ENCODE assay signal across 12 mouse cellular contexts in genomic region chr15:79893824-79894123, GRCm38 (mm10). TPM values are rescaled to one million over a fixed set of nuclear protein-coding genes. Genes with fewer than 3 reads are reported as not detected.
A peak's percentile ranks its signal among the peaks of the same experiment; 100 is the strongest.
DNase-seq lines count a peak whose midpoint lies in the region; ATAC-seq and TF ChIP-seq lines count a peak whose summit lies in the region.
"Had no signal": no experiment of that assay in that cellular context is flagged by ENCODE, and none has a peak within 500 bp of the region (broad histone marks: within the 10 kb centered on the region; RNA-seq: fewer than 3 reads in every experiment).

No protein-coding gene starts in this region.

- no peaks in the 10 kb centered on the region for H3K4me1 ChIP-seq in limb, embryonic 11.5 days (ENCODE audit: control insufficient read depth, insufficient read depth, low read length)
- H3K4me1 ChIP-seq in limb, embryonic 10.5 days, result peaks cover 14% of the 10 kb centered on the region
- H3K4me1 ChIP-seq in hindbrain, postnatal 0 days (ENCODE audit: insufficient read depth, low read length), result no peaks in the 10 kb centered on the region; the same call in 1 of the 2 replicates
- H3K4me1 ChIP-seq in midbrain, embryonic 13.5 days (replicated peaks), result peaks cover 15% of the 10 kb centered on the region

- no peaks in the 10 kb centered on the region for H3K36me3 ChIP-seq in limb, embryonic 11.5 days (ENCODE audit: control insufficient read depth, insufficient read depth, low read length)
- H3K36me3 ChIP-seq in limb, embryonic 10.5 days, result no peaks in the 10 kb centered on the region
- H3K36me3 ChIP-seq in hindbrain, postnatal 0 days (ENCODE audit: insufficient read depth, low read length), result no peaks in the 10 kb centered on the region
- H3K36me3 ChIP-seq in midbrain, embryonic 13.5 days, result no peaks in the 10 kb centered on the region

- 29% methylated on average over 3 of the region's 3 CpGs for WGBS in limb, embryonic 11.5 days
- 30% methylated on average over 3 of the region's 3 CpGs for WGBS in limb, embryonic 10.5 days
- 74% methylated on average over 3 of the region's 3 CpGs for WGBS in hindbrain, postnatal 0 days
- 79% methylated on average over 3 of the region's 3 CpGs for WGBS in midbrain, embryonic 13.5 days

- peaks cover 4% of the 10 kb centered on the region; the same call in 1 of the 2 replicates for H3K27me3 ChIP-seq in limb, embryonic 11.5 days (ENCODE audit: control insufficient read depth, insufficient read depth, low read length)
- H3K27me3 ChIP-seq in limb, embryonic 10.5 days (ENCODE audit: low read depth, poor library complexity, severe bottlenecking), result peaks cover 55% of the 10 kb centered on the region
- no peaks in the 10 kb centered on the region for H3K27me3 ChIP-seq in hindbrain, postnatal 0 days (ENCODE audit: insufficient read depth, low read length)
- 0 out of 2 replicates have a peak, but pooled peaks cover 12% of the 10 kb centered on the region for H3K27me3 ChIP-seq in midbrain, embryonic 13.5 days

- DNase-seq in embryo, embryonic 11 days, result peak; percentile 20
- DNase-seq in embryo, embryonic 10.5 days (ENCODE audit: low spot score), result no peak
- DNase-seq in limb, embryonic 11.5 days (ENCODE audit: low spot score), result no peak
- DNase-seq in limb, embryonic 10.5 days (ENCODE audit: low spot score), result no peak
- DNase-seq in hindbrain, postnatal 0 days (ENCODE audit: low spot score), result no peak
- DNase-seq: layer of hippocampus, postnatal 36 days had no signal

- no peak overlapping the region for H3K27ac ChIP-seq in limb, embryonic 11.5 days (replicated peaks; ENCODE audit: low read depth, low read length)
- no peak overlapping the region for H3K27ac ChIP-seq in limb, embryonic 10.5 days
- H3K27ac ChIP-seq in hindbrain, postnatal 0 days, result no peak overlapping the region
- H3K27ac ChIP-seq in midbrain, embryonic 13.5 days, result no peak overlapping the region
- H3K27ac ChIP-seq: embryonic facial prominence, embryonic 15.5 days had no signal

- no peak overlapping the region for H3K4me3 ChIP-seq in limb, embryonic 11.5 days (ENCODE audit: low read depth, low read length)
- H3K4me3 ChIP-seq in limb, embryonic 10.5 days, result no peak overlapping the region
- H3K4me3 ChIP-seq in hindbrain, postnatal 0 days (ENCODE audit: low read length), result no peak overlapping the region
- H3K4me3 ChIP-seq in midbrain, embryonic 13.5 days (replicated peaks), result no peak overlapping the region
- H3K4me3 ChIP-seq: embryonic facial prominence, embryonic 15.5 days had no signal

- H3K4me2 ChIP-seq in limb, embryonic 11.5 days (ENCODE audit: low read depth, severe bottlenecking), result peak overlapping the region; percentile 12; the same call in 1 of the 2 replicates
- no peak overlapping the region for H3K4me2 ChIP-seq in hindbrain, postnatal 0 days (ENCODE audit: low read depth, low read length)
- H3K4me2 ChIP-seq in midbrain, embryonic 13.5 days (replicated peaks), result no peak overlapping the region
- H3K4me2 ChIP-seq: embryonic facial prominence, embryonic 15.5 days; midbrain, embryonic 11.5 days had no signal

- ATAC-seq in limb, embryonic 11.5 days (ENCODE audit: insufficient number of reproducible peaks, low FRiP score, low TSS enrichment, low read depth), result no peak
- ATAC-seq in erythroblast, adult 5-6 weeks (replicated peaks; ENCODE audit: low FRiP score, poor library complexity, severe bottlenecking), result peak; percentile 37
- peak; percentile 43 for ATAC-seq in megakaryocyte progenitor cell, adult 5-6 weeks (replicated peaks; ENCODE audit: poor library complexity)
- ATAC-seq in hindbrain, postnatal 0 days, result no peak
- no peak for ATAC-seq in midbrain, embryonic 13.5 days
- ATAC-seq: inflammation-experienced regulatory T-cells, adult 6 months had no signal

- no peak for TF ChIP-seq CTCF in hindbrain, postnatal 0 days (IDR thresholded peaks at IDR 0.05; ENCODE audit: low read depth)

- no peaks in the 10 kb centered on the region for H3K9me3 ChIP-seq in limb, embryonic 11.5 days (ENCODE audit: control insufficient read depth, low read length)
- H3K9me3 ChIP-seq in limb, embryonic 10.5 days (replicated peaks), result no peaks in the 10 kb centered on the region
- no peaks in the 10 kb centered on the region for H3K9me3 ChIP-seq in hindbrain, postnatal 0 days (ENCODE audit: low read length)
- no peaks in the 10 kb centered on the region for H3K9me3 ChIP-seq in midbrain, embryonic 13.5 days
- H3K9me3 ChIP-seq: embryonic facial prominence, embryonic 15.5 days had no signal

- H3K9ac ChIP-seq in limb, embryonic 11.5 days (ENCODE audit: low read length), result no peak overlapping the region
- no peak overlapping the region for H3K9ac ChIP-seq in hindbrain, postnatal 0 days (replicated peaks; ENCODE audit: low read length)
- no peak overlapping the region for H3K9ac ChIP-seq in midbrain, embryonic 13.5 days (replicated peaks)
- H3K9ac ChIP-seq: embryonic facial prominence, embryonic 15.5 days had no signal

RNA-seq across cellular contexts. Expression of gene Apobec3, which starts 2.3 kb away (rescaled TPM):
- polyA plus RNA-seq in limb, embryonic 11.5 days (2014; fragmentation: Nextera tagmentation; extraction: Ambion mirVana), result 9.7 and 11.8 TPM in 2 replicates
- polyA plus RNA-seq in limb, embryonic 10.5 days (2016; fragmentation: Nextera tagmentation; extraction: Ambion mirVana), result 5.9 and 9.4 TPM in 2 replicates
- 79.8 and 80.1 TPM in 2 replicates for total RNA-seq in erythroblast, adult 5-6 weeks (2015; ENCODE audit: low replicate concordance)
- 73.5 and 75.2 TPM in 2 replicates for total RNA-seq in erythroblast, adult 5-6 weeks (2017; ENCODE audit: low replicate concordance)
- total RNA-seq in megakaryocyte progenitor cell, adult 5-6 weeks (2015), result 167 and 177 TPM in 2 replicates
- total RNA-seq in megakaryocyte progenitor cell, adult 5-6 weeks (2017), result 159 and 166 TPM in 2 replicates
- 3.5 and 5.3 TPM in 2 replicates for total RNA-seq in hindbrain, postnatal 0 days (2014; rRNA removed)
- polyA plus RNA-seq in hindbrain, postnatal 0 days (2015; fragmentation: Nextera tagmentation; extraction: Ambion mirVana), result 3.9 and 4.5 TPM in 2 replicates
- 3.1 and 3.8 TPM in 2 replicates for polyA plus RNA-seq in midbrain, embryonic 13.5 days (2015; fragmentation: Nextera tagmentation; extraction: Ambion mirVana)

RNA-seq across cellular contexts. Expression of gene Cbx6, which starts 59.3 kb away (rescaled TPM):
- 11.1 and 12.5 TPM in 2 replicates for polyA plus RNA-seq in limb, embryonic 11.5 days (2014; fragmentation: Nextera tagmentation; extraction: Ambion mirVana)
- polyA plus RNA-seq in limb, embryonic 10.5 days (2016; fragmentation: Nextera tagmentation; extraction: Ambion mirVana), result 15.5 and 18.2 TPM in 2 replicates
- 2.7 and 4.0 TPM in 2 replicates for total RNA-seq in erythroblast, adult 5-6 weeks (2015; ENCODE audit: low replicate concordance)
- total RNA-seq in erythroblast, adult 5-6 weeks (2017; ENCODE audit: low replicate concordance), result 6.6 and 8.1 TPM in 2 replicates
- total RNA-seq in megakaryocyte progenitor cell, adult 5-6 weeks (2015), result 5.9 and 6.1 TPM in 2 replicates
- total RNA-seq in megakaryocyte progenitor cell, adult 5-6 weeks (2017), result 7.5 and 11.5 TPM in 2 replicates
- total RNA-seq in hindbrain, postnatal 0 days (2014; rRNA removed), result 92.4 and 107 TPM in 2 replicates
- 51.6 and 56.6 TPM in 2 replicates for polyA plus RNA-seq in hindbrain, postnatal 0 days (2015; fragmentation: Nextera tagmentation; extraction: Ambion mirVana)
- 53.9 and 61.4 TPM in 2 replicates for polyA plus RNA-seq in midbrain, embryonic 13.5 days (2015; fragmentation: Nextera tagmentation; extraction: Ambion mirVana)

RNA-seq across cellular contexts. Expression of gene Npcd, which starts 59.7 kb away (rescaled TPM):
- 0.50 TPM in 1 of 2 replicates, not detected in the other for polyA plus RNA-seq in limb, embryonic 11.5 days (2014; fragmentation: Nextera tagmentation; extraction: Ambion mirVana)
- polyA plus RNA-seq in limb, embryonic 10.5 days (2016; fragmentation: Nextera tagmentation; extraction: Ambion mirVana), result not detected in 2 replicates
- total RNA-seq in erythroblast, adult 5-6 weeks (2015; ENCODE audit: low replicate concordance), result not detected in 2 replicates
- total RNA-seq in erythroblast, adult 5-6 weeks (2017; ENCODE audit: low replicate concordance), result 0.34 TPM in 1 of 2 replicates, not detected in the other
- 0.51 TPM in 1 of 2 replicates, not detected in the other for total RNA-seq in megakaryocyte progenitor cell, adult 5-6 weeks (2015)
- total RNA-seq in megakaryocyte progenitor cell, adult 5-6 weeks (2017), result 0.34 TPM in 1 of 2 replicates, not detected in the other
- 5.4 and 12.6 TPM in 2 replicates for total RNA-seq in hindbrain, postnatal 0 days (2014; rRNA removed)
- 2.4 and 2.7 TPM in 2 replicates for polyA plus RNA-seq in hindbrain, postnatal 0 days (2015; fragmentation: Nextera tagmentation; extraction: Ambion mirVana)
- 0.58 and 1.2 TPM in 2 replicates for polyA plus RNA-seq in midbrain, embryonic 13.5 days (2015; fragmentation: Nextera tagmentation; extraction: Ambion mirVana)
- polyA plus RNA-seq: inflammation-experienced regulatory T-cells, adult 6 months; midbrain, embryonic 11.5 days had no signal

Comparison
In these comparisons a context has a peak if more than half of its experiments do, and no peak if none do; other contexts are left out.
1. ATAC-seq: peak in erythroblast, adult 5-6 weeks (single experiment) and megakaryocyte progenitor cell, adult 5-6 weeks (single experiment); none in limb, embryonic 11.5 days (single experiment), hindbrain, postnatal 0 days (single experiment) and midbrain, embryonic 13.5 days (single experiment).